Comparison of ENCODE assay signal across 37 mouse cellular contexts in the genomic region with DNA sequence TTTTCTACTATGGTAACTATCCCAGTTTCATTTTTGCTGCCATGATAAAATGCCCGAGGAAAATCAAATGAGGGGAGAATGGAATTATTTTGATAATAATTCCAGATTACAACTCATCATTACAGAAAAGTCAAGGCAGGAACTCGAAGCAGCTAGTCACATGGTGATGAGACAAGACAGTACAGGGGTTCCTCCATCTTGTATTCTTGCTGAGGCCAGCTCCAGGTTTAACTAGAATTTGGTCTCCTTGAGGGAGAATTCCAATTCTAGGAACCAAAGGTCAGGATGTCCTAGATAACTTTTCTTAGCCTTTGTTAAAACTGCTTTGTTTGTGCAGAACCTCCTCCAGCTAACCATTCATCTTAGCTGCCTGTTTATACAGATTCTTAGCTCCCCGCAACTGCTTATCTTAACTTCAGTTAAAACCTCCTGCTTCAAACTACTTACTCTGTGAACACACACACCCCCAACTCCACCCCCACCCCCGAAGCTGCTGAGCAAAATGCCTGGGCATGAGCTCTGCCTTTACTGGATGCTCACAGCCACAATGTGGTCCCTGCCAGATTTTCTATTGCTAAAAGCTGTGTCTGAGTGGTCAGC. TPM values are rescaled to one million over a fixed set of nuclear protein-coding genes. Genes with fewer than 3 reads are reported as not detected.
DNase-seq lines count a peak whose midpoint lies in the region; ATAC-seq and TF ChIP-seq lines count a peak whose summit lies in the region.
"Had no signal": no experiment of that assay in that cellular context is flagged by ENCODE, and none has a peak within 500 bp of the region (broad histone marks: within the 10 kb centered on the region; RNA-seq: fewer than 3 reads in every experiment).

No protein-coding gene starts in this region.

- no peak for TF ChIP-seq CTCF in intestine, postnatal 0 days (IDR thresholded peaks at IDR 0.05; ENCODE audit: low read depth)
- no peak for TF ChIP-seq CTCF in MEL (IDR thresholded peaks at IDR 0.05 in 2 of 3, conservative IDR thresholded peaks at IDR 0.05 in 1 of 3; ENCODE audit: control insufficient read depth in 1 of 3, insufficient read depth in 1 of 3, low read depth in 2 of 3, low read length in 3 of 3, poor library complexity in 1 of 3, severe bottlenecking in 1 of 3)

- no peak for TF ChIP-seq RAD21 in MEL (IDR thresholded peaks at IDR 0.05; ENCODE audit: low read depth, low read length)

- 47% methylated on average over 4 of the region's 4 CpGs for WGBS in intestine, embryonic 14.5 days
- WGBS in intestine, postnatal 0 days, result 40% methylated on average over 4 of the region's 4 CpGs
- WGBS in limb, embryonic 10.5 days, result 79% methylated on average over 4 of the region's 4 CpGs

- DNase-seq in intestine, embryonic 14.5 days (ENCODE audit: low spot score), result no peak
- DNase-seq in MEL (ENCODE audit: low read depth, low spot score), result peak; percentile 72
- no peak for DNase-seq in limb, embryonic 10.5 days (ENCODE audit: low spot score)
- no peak for DNase-seq in gastrocnemius, postnatal 10 days
- DNase-seq in urinary bladder, adult 18-20 months (ENCODE audit: low spot score in 2 of 2), result no peak
- DNase-seq: adrenal gland, adult 2 months; adrenal gland, postnatal 36 days; cerebellum, adult 8-10 months; cerebellum, postnatal 36 days; embryo, embryonic 11 days; gastrocnemius, postnatal 14 days; heart, postnatal 36 days; kidney, adult 18-20 months; kidney, postnatal 25 days; left cerebral cortex, postnatal 4 days; lung, adult 2 months; lung, postnatal 10 days; right cerebral cortex, postnatal 14 days; thymus, adult 18-20 months; thymus, postnatal 25 days had no signal

- TF ChIP-seq POLR2A in MEL (IDR thresholded peaks at IDR 0.05; ENCODE audit: control insufficient read depth in 1 of 2, insufficient read depth in 1 of 2, low read depth in 1 of 2, low read length in 2 of 2, poor library complexity in 1 of 2), result no peak

- peaks cover 10% of the 10 kb centered on the region for H3K4me1 ChIP-seq in intestine, embryonic 14.5 days (replicated peaks; ENCODE audit: control insufficient read depth, insufficient read depth, low read length)
- H3K4me1 ChIP-seq in intestine, postnatal 0 days (replicated peaks; ENCODE audit: control insufficient read depth, insufficient read depth, low read length), result no peaks in the 10 kb centered on the region
- peaks cover 12 to 25% of the 10 kb centered on the region in 2 experiments for H3K4me1 ChIP-seq in MEL (ENCODE audit: control insufficient read depth in 1 of 2, insufficient read depth in 2 of 2, low read length in 2 of 2)
- peaks cover 12% of the 10 kb centered on the region for H3K4me1 ChIP-seq in limb, embryonic 10.5 days

- H3K4me3 ChIP-seq in intestine, embryonic 14.5 days (ENCODE audit: low read depth, low read length), result no peak overlapping the region
- no peak overlapping the region for H3K4me3 ChIP-seq in intestine, postnatal 0 days (ENCODE audit: low read depth, low read length)
- no peak overlapping the region for H3K4me3 ChIP-seq in MEL (ENCODE audit: control insufficient read depth in 1 of 2, insufficient read depth in 1 of 2, low read depth in 2 of 2, low read length in 2 of 2)
- no peak overlapping the region for H3K4me3 ChIP-seq in limb, embryonic 10.5 days
- H3K4me3 ChIP-seq: embryonic facial prominence, embryonic 13.5 days; erythroblast, embryonic 14.5 days; hindbrain, embryonic 12.5 days; kidney, embryonic 15.5 days; limb, embryonic 15.5 days; midbrain, embryonic 12.5 days; myocyte; neural tube, embryonic 12.5 days; stomach, embryonic 15.5 days had no signal

- H3K36me3 ChIP-seq in intestine, embryonic 14.5 days (ENCODE audit: control insufficient read depth, insufficient read depth, low read length), result no peaks in the 10 kb centered on the region
- H3K36me3 ChIP-seq in intestine, postnatal 0 days (ENCODE audit: control insufficient read depth, insufficient read depth), result no peaks in the 10 kb centered on the region
- H3K36me3 ChIP-seq in MEL (ENCODE audit: control insufficient read depth in 1 of 2, insufficient read depth in 2 of 2, low read length in 2 of 2), result peaks cover 0 to 14% of the 10 kb centered on the region in 2 experiments; a peak in 2 of 4 replicates
- H3K36me3 ChIP-seq in limb, embryonic 10.5 days, result no peaks in the 10 kb centered on the region
- H3K36me3 ChIP-seq: embryonic facial prominence, embryonic 13.5 days; hindbrain, embryonic 12.5 days; kidney, embryonic 15.5 days; limb, embryonic 15.5 days; midbrain, embryonic 12.5 days; neural tube, embryonic 12.5 days; stomach, embryonic 15.5 days had no signal

- TF ChIP-seq EP300 in MEL (IDR thresholded peaks at IDR 0.05; ENCODE audit: low read depth in 1 of 2, low read length in 2 of 2), result peak; percentile 65 to 77

- H3K9me3 ChIP-seq in intestine, embryonic 14.5 days (ENCODE audit: control insufficient read depth, low read length), result no peaks in the 10 kb centered on the region
- no peaks in the 10 kb centered on the region for H3K9me3 ChIP-seq in intestine, postnatal 0 days (ENCODE audit: control insufficient read depth)
- no peaks in the 10 kb centered on the region for H3K9me3 ChIP-seq in MEL (replicated peaks; ENCODE audit: insufficient read depth, low read length)
- H3K9me3 ChIP-seq in limb, embryonic 10.5 days (replicated peaks), result no peaks in the 10 kb centered on the region
- H3K9me3 ChIP-seq: embryonic facial prominence, embryonic 13.5 days; hindbrain, embryonic 12.5 days; kidney, embryonic 15.5 days; limb, embryonic 15.5 days; midbrain, embryonic 12.5 days; neural tube, embryonic 12.5 days; stomach, embryonic 15.5 days had no signal

- no peak overlapping the region for H3K9ac ChIP-seq in intestine, embryonic 14.5 days (ENCODE audit: low read length)
- H3K9ac ChIP-seq in intestine, postnatal 0 days (ENCODE audit: low read depth, low read length), result no peak overlapping the region
- no peak overlapping the region for H3K9ac ChIP-seq in MEL (ENCODE audit: control insufficient read depth, low read depth, low read length, poor library complexity, severe bottlenecking)
- H3K9ac ChIP-seq: embryonic facial prominence, embryonic 13.5 days; hindbrain, embryonic 12.5 days; kidney, embryonic 15.5 days; limb, embryonic 15.5 days; midbrain, embryonic 12.5 days; neural tube, embryonic 12.5 days; stomach, embryonic 15.5 days had no signal

- no peak for ATAC-seq in intestine, embryonic 14.5 days (replicated peaks; ENCODE audit: low FRiP score, low TSS enrichment, low read depth)
- ATAC-seq in intestine, postnatal 0 days, result no peak
- peak; percentile 54 for ATAC-seq in common myeloid progenitor, adult 5-6 weeks (replicated peaks; ENCODE audit: low read depth, poor library complexity, severe bottlenecking)
- peak; percentile 75 for ATAC-seq in megakaryocyte progenitor cell, adult 5-6 weeks (replicated peaks; ENCODE audit: poor library complexity)
- ATAC-seq: activated CD4-positive, CD25-positive, alpha-beta regulatory T cell, adult 4 months; CD4-positive, CD25-positive, alpha-beta regulatory T cell, adult 4 months; forebrain, embryonic 16.5 days; hindbrain, postnatal 0 days had no signal

- H3K27me3 ChIP-seq in intestine, embryonic 14.5 days (replicated peaks; ENCODE audit: control insufficient read depth, insufficient read depth, low read length), result no peaks in the 10 kb centered on the region
- H3K27me3 ChIP-seq in intestine, postnatal 0 days (replicated peaks; ENCODE audit: control insufficient read depth, insufficient read depth, low read length), result no peaks in the 10 kb centered on the region
- no peaks in the 10 kb centered on the region for H3K27me3 ChIP-seq in MEL (ENCODE audit: control insufficient read depth in 1 of 2, insufficient read depth in 2 of 2, low read length in 2 of 2)
- H3K27me3 ChIP-seq in limb, embryonic 10.5 days (ENCODE audit: low read depth, poor library complexity, severe bottlenecking), result no peaks in the 10 kb centered on the region
- H3K27me3 ChIP-seq: embryonic facial prominence, embryonic 13.5 days; hindbrain, embryonic 12.5 days; kidney, embryonic 15.5 days; limb, embryonic 15.5 days; midbrain, embryonic 12.5 days; neural tube, embryonic 12.5 days; stomach, embryonic 15.5 days had no signal

- H3K79me2 ChIP-seq in MEL (ENCODE audit: control insufficient read depth, insufficient read depth, low read length, poor library complexity), result no peaks in the 10 kb centered on the region

- H3K4me2 ChIP-seq in intestine, embryonic 14.5 days (ENCODE audit: low read length), result no peak overlapping the region
- no peak overlapping the region for H3K4me2 ChIP-seq in intestine, postnatal 0 days (replicated peaks; ENCODE audit: low read depth)
- H3K4me2 ChIP-seq: embryonic facial prominence, embryonic 13.5 days; heart, embryonic 11.5 days; hindbrain, embryonic 12.5 days; kidney, embryonic 15.5 days; limb, embryonic 15.5 days; midbrain, embryonic 12.5 days; neural tube, embryonic 12.5 days; stomach, embryonic 15.5 days had no signal

- H3K27ac ChIP-seq in intestine, embryonic 14.5 days (ENCODE audit: low read depth), result peak overlapping the region; percentile 51; the same call in 1 of the 2 replicates
- H3K27ac ChIP-seq in intestine, postnatal 0 days (ENCODE audit: low read depth, low read length), result no peak overlapping the region
- 0 out of 2 replicates have a peak overlapping the region, but pooled peaks have one; percentile 6 for H3K27ac ChIP-seq in MEL (ENCODE audit: control insufficient read depth, low read depth, low read length)
- no peak overlapping the region for H3K27ac ChIP-seq in limb, embryonic 10.5 days
- H3K27ac ChIP-seq: embryonic facial prominence, embryonic 13.5 days; hindbrain, embryonic 12.5 days; hindbrain, postnatal 0 days; kidney, embryonic 15.5 days; limb, embryonic 15.5 days; midbrain, embryonic 12.5 days; neural tube, embryonic 12.5 days; stomach, embryonic 15.5 days had no signal

TF ChIP-seq in MEL, 35 proteins besides CTCF, POLR2A, EP300 and RAD21 (continues in another document):
- TF ChIP-seq RCOR1 (IDR thresholded peaks at IDR 0.05; ENCODE audit: low read depth, low read length) (peak; percentile 60), ZKSCAN1 (IDR thresholded peaks at IDR 0.05; ENCODE audit: low read depth, low read length) (no peak), E2F4 (IDR thresholded peaks at IDR 0.05; ENCODE audit: borderline replicate concordance, low read depth, low read length) (no peak), MAX (IDR thresholded peaks at IDR 0.05; ENCODE audit: low read length) (peak; percentile 65; the same call in 1 of the 2 replicates)

RNA-seq across cellular contexts. Expression of gene Inpp5f, which starts 23.7 kb away (rescaled TPM):
- polyA plus RNA-seq in intestine, embryonic 14.5 days (2014; fragmentation: Nextera tagmentation; extraction: Ambion mirVana), result 33.7 and 33.8 TPM in 2 replicates
- 8.3 and 9.3 TPM in 2 replicates for polyA plus RNA-seq in intestine, postnatal 0 days (2015; fragmentation: Nextera tagmentation; extraction: Ambion mirVana)
- 9.5 and 9.9 TPM in 2 replicates for total RNA-seq in MEL (2012; rRNA removed)
- polyA plus RNA-seq in MEL (2012; ENCODE audit: insufficient read depth in 1 of 2, insufficient read length in 2 of 2, low read depth in 1 of 2, low replicate concordance in 2 of 2, missing spikeins in 1 of 2), result 10 to 100 TPM in 1 of 2 experiments, not detected in 1; 14.3 TPM
- total RNA-seq in common myeloid progenitor, adult 5-6 weeks (2017), result 10.2 and 11.9 TPM in 2 replicates
- total RNA-seq in megakaryocyte progenitor cell, adult 5-6 weeks (2015), result 8.4 and 8.8 TPM in 2 replicates
- total RNA-seq in megakaryocyte progenitor cell, adult 5-6 weeks (2017), result 9.8 and 11.2 TPM in 2 replicates
- polyA plus RNA-seq in limb, embryonic 10.5 days (2016; fragmentation: Nextera tagmentation; extraction: Ambion mirVana), result 19.8 and 22.2 TPM in 2 replicates
- 1 to 10 TPM; 5.0 to 7.2 TPM for total RNA-seq in gastrocnemius, postnatal 10 days (2021)

Comparison
In these comparisons a context has a peak if more than half of its experiments do, and no peak if none do; other contexts are left out.
1. H3K27ac ChIP-seq: peak in intestine, embryonic 14.5 days (single experiment) and MEL (single experiment); none in intestine, postnatal 0 days (single experiment) and limb, embryonic 10.5 days (single experiment).
2. ATAC-seq: peak in common myeloid progenitor, adult 5-6 weeks (single experiment) and megakaryocyte progenitor cell, adult 5-6 weeks (single experiment); none in intestine, embryonic 14.5 days (single experiment) and intestine, postnatal 0 days (single experiment).